Mouse (Mus musculus): ENCODE results near the gene Hoxb3. TPM values are rescaled to one million over a fixed set of nuclear protein-coding genes. Genes with fewer than 3 reads are reported as not detected.

Hoxb3 gene
- total and polyA plus RNA-seq, 3 experiments = not detected

GRCm38 (mm10) chr11:96284041-96284749 lies 38.9 kb upstream of the Hoxb3 start:
- Histone ChIP-seq H3K27me3 (ENCODE audit: control insufficient read depth in 1 of 2, insufficient read depth in 2 of 2, low read length in 2 of 2) (peaks cover 2 to 7% of the 10 kb centered on the region in 2 experiments), H3K9ac (ENCODE audit: control insufficient read depth, low read depth, low read length, poor library complexity, severe bottlenecking) (no peak overlapping the region), H3K9me3 (replicated peaks; ENCODE audit: insufficient read depth, low read length) (no peaks in the 10 kb centered on the region), H3K4me1 (ENCODE audit: control insufficient read depth in 1 of 2, insufficient read depth in 2 of 2, low read length in 2 of 2) (no peaks in the 10 kb centered on the region), H3K79me2 (ENCODE audit: control insufficient read depth, insufficient read depth, low read length, poor library complexity) (no peaks in the 10 kb centered on the region), H3K27ac (ENCODE audit: control insufficient read depth, low read depth, low read length) (no peak overlapping the region), H3K36me3 (ENCODE audit: control insufficient read depth in 1 of 2, insufficient read depth in 2 of 2, low read length in 2 of 2) (no peaks in the 10 kb centered on the region), H3K4me3 (ENCODE audit: control insufficient read depth in 1 of 2, insufficient read depth in 1 of 2, low read depth in 2 of 2, low read length in 2 of 2) (no peak overlapping the region)
- DNase-seq (ENCODE audit: low read depth, low spot score) = no peak
- TF ChIP-seq GATA1 (IDR thresholded peaks at IDR 0.05; ENCODE audit: low read depth, low read length) (no peak), TCF12 (IDR thresholded peaks at IDR 0.05; ENCODE audit: low read depth, low read length) (no peak), GABPA (IDR thresholded peaks at IDR 0.05; ENCODE audit: low read depth, low read length) (no peak)

DNA sequence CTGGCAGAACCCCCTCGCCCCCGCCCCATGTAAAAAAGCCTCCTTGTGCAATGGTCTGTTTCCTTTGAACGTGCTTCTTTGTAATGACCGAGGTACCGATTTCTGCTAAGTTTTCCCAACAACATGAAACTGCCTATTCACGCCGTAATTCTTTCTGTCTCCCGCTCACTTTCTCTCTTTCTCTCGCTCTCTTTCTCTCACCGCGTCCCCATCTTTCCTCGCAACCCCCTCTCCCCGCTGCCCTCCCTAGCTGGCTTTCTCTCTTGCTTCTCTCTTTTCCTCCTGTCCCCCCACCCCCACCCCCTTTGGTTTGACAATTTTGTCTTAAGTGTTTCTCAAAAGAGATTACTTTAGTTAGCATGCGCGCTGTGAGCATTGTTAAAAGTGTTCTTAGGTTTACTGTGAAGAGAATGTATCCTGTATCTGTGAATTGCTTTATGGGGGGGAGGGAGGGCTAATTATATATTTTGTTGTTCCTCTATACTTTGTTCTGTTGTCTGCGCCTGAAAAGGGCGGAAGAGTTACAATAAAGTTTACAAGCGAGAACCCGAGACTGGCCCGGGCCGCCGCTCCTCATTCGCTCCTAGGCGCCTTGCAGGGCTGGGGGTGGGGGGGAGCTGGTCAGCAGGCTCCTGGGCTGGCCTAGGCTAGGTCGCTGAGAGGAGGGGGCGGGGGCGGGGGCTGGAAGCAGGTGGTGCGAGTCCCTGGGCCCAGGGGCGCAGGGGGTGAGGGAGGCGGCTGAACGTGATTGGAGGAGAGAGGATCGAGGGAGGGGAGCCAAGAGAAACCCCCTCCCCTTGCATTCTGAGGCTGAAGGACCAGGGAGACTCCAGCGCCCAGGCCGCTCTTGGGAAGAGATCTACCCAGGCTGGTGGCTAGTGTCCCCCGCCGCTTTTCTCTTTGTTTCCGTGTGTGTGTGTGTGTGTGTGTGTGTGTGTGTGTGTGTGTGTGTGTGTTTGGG lies 38.1 kb upstream of the Hoxb3 start:
- H3K9me3 ChIP-seq (replicated peaks; ENCODE audit: insufficient read depth, low read length) = no peaks in the 10 kb centered on the region
- H3K9ac ChIP-seq (ENCODE audit: control insufficient read depth, low read depth, low read length, poor library complexity, severe bottlenecking) = no peak overlapping the region
- no peak overlapping the region for H3K4me3 ChIP-seq (ENCODE audit: control insufficient read depth in 1 of 2, insufficient read depth in 1 of 2, low read depth in 2 of 2, low read length in 2 of 2)
- H3K4me1 ChIP-seq (ENCODE audit: control insufficient read depth in 1 of 2, insufficient read depth in 2 of 2, low read length in 2 of 2) = no peaks in the 10 kb centered on the region
- no peaks in the 10 kb centered on the region for H3K79me2 ChIP-seq (ENCODE audit: control insufficient read depth, insufficient read depth, low read length, poor library complexity)
- TF ChIP-seq CHD1 (IDR thresholded peaks at IDR 0.05; ENCODE audit: low read depth, low read length) (no peak), ZKSCAN1 (IDR thresholded peaks at IDR 0.05; ENCODE audit: low read depth, low read length) (no peak), POLR2A (IDR thresholded peaks at IDR 0.05; ENCODE audit: control insufficient read depth in 1 of 2, insufficient read depth in 1 of 2, low read depth in 1 of 2, low read length in 2 of 2, poor library complexity in 1 of 2) (no peak), POLR2AphosphoS2 (IDR thresholded peaks at IDR 0.05; ENCODE audit: low read length) (no peak), JUND (IDR thresholded peaks at IDR 0.05; ENCODE audit: low read depth, low read length) (no peak), SMC3 (IDR thresholded peaks at IDR 0.05; ENCODE audit: low read depth, low read length) (no peak), MYC (IDR thresholded peaks at IDR 0.05; ENCODE audit: low read depth, low read length) (no peak), USF1 (IDR thresholded peaks at IDR 0.05; ENCODE audit: low read depth, low read length) (no peak), MAZ (IDR thresholded peaks at IDR 0.05; ENCODE audit: low read depth, low read length) (no peak), GATA1 (IDR thresholded peaks at IDR 0.05; ENCODE audit: low read depth, low read length) (no peak), MEF2A (IDR thresholded peaks at IDR 0.05; ENCODE audit: extremely low read depth, insufficient replicate concordance, low read depth, low read length, poor library complexity, severe bottlenecking) (no peak), MYB (IDR thresholded peaks at IDR 0.05; ENCODE audit: low read depth, low read length) (no peak), UBTF (IDR thresholded peaks at IDR 0.05; ENCODE audit: borderline replicate concordance, insufficient read depth, low read depth, low read length) (no peak), ZMIZ1 (IDR thresholded peaks at IDR 0.05; ENCODE audit: low read depth, low read length) (no peak), SIN3A (IDR thresholded peaks at IDR 0.05; ENCODE audit: low read length) (no peak), RAD21 (IDR thresholded peaks at IDR 0.05; ENCODE audit: low read depth, low read length) (no peak), TCF12 (IDR thresholded peaks at IDR 0.05; ENCODE audit: low read depth, low read length) (no peak)
- H3K27ac ChIP-seq (ENCODE audit: control insufficient read depth, low read depth, low read length) = no peak overlapping the region
- H3K36me3 ChIP-seq (ENCODE audit: control insufficient read depth in 1 of 2, insufficient read depth in 2 of 2, low read length in 2 of 2) = no peaks in the 10 kb centered on the region
- DNase-seq (ENCODE audit: low read depth, low spot score) = no peak
- peaks cover 5 to 7% of the 10 kb centered on the region in 2 experiments for H3K27me3 ChIP-seq (ENCODE audit: control insufficient read depth in 1 of 2, insufficient read depth in 2 of 2, low read length in 2 of 2)
